Mouse (Mus musculus) thymus, adult 2 months (tissue): ENCODE measurements around the gene Larp4. TPM values are rescaled to one million over a fixed set of nuclear protein-coding genes. Genes with fewer than 3 reads are reported as not detected.
"Not testable (repeated sequence)": the region's sequence is repeated elsewhere in the genome, so short reads cannot be mapped to it uniquely, and the experiment has no call there.

Experiments
- DNase-seq: peaks from one replicate; pipeline ENCODE4 v3.0.0; 2021
- H3K27ac ChIP-seq: fragments of 200-500 bp; 2 replicates; pipeline ENCODE4 v1.5.1; 2012; ENCODE audit warnings: low read length, control low read depth; ENCODE audit not compliant: control insufficient read depth, insufficient read depth
- H3K27me3 ChIP-seq: fragments of 200-500 bp; 2 replicates; pipeline ENCODE4 v1.6.1; 2012; ENCODE audit warnings: mild to moderate bottlenecking, low read length, moderate library complexity, mixed read lengths; ENCODE audit not compliant: control insufficient read depth, insufficient read depth
- H3K36me3 ChIP-seq: fragments of 200-500 bp; 2 replicates; pipeline ENCODE4 v1.6.1; 2012; ENCODE audit warnings: mild to moderate bottlenecking, low read length, moderate library complexity; ENCODE audit not compliant: control insufficient read depth, insufficient read depth
- H3K4me1 ChIP-seq: fragments of 200-500 bp; replicated peaks from 2 replicates; pipeline ENCODE4 v1.6.1; 2012; ENCODE audit warnings: low read length; ENCODE audit not compliant: control insufficient read depth, insufficient read depth
- H3K4me3 ChIP-seq: fragments of 200-500 bp; 2 replicates; pipeline ENCODE4 v1.5.1; 2012; ENCODE audit warnings: mild to moderate bottlenecking, low read length, control low read depth, moderate library complexity; ENCODE audit not compliant: control insufficient read depth, insufficient read depth
- CTCF ChIP-seq: fragments of 200-500 bp; IDR thresholded peaks from 2 replicates; pipeline ENCODE4 v1.5.1; 2012; ENCODE audit warnings: mild to moderate bottlenecking, control low read depth, low read length, moderate library complexity, borderline replicate concordance; ENCODE audit not compliant: control insufficient read depth, poor library complexity, insufficient read depth; ENCODE audit errors: extremely low read depth
- POLR2A ChIP-seq: fragments of 200-500 bp; IDR thresholded peaks from 2 replicates; pipeline ENCODE4 v1.6.1; 2012; ENCODE audit warnings: mild to moderate bottlenecking, low read length, control low read depth, moderate library complexity; ENCODE audit not compliant: control insufficient read depth, poor library complexity, insufficient read depth; ENCODE audit errors: extremely low read depth
- WGBS: fragments of 180-500 bp; shearing (Covaris S2); methylation state at CpG from one replicate; pipeline ENCODE4 v1.1.7; 2018; 5-methylcytosine and 5-hydroxymethylcytosine counted together
- polyA plus RNA-seq: library from polyadenylated mRNA; depleted of rRNA; stranded (reverse); fragments of >200 nt; gene quantifications from 2 replicates; pipeline ENCODE4 v1.2.3, GENCODE M21; 2012

Gene Larp4
- polyA plus RNA-seq, 1 experiment: 76.1 TPM

- no peaks in the 10 kb centered on the region for H3K36me3 ChIP-seq
- TF ChIP-seq POLR2A: no peak
- no peak for TF ChIP-seq CTCF
- no peaks in the 10 kb centered on the region for H3K27me3 ChIP-seq
- WGBS: 26% methylated on average over 2 of the region's 2 CpGs
- DNase-seq: no peak
- 0 out of 2 replicates have a peak, but pooled peaks cover 2% of the 10 kb centered on the region for H3K4me1 ChIP-seq
- H3K27ac ChIP-seq: no peak overlapping the region
- H3K4me3 ChIP-seq: no peak overlapping the region
These were observed 4.8 kb downstream of the Larp4 start for GRCm38 (mm10) chr15:99974476-99975220.

- WGBS: 98% methylated on average over 2 of the region's 2 CpGs
- not testable (repeated sequence) for H3K4me3 ChIP-seq, DNase-seq, H3K27me3 ChIP-seq, H3K27ac ChIP-seq, H3K36me3 ChIP-seq, H3K4me1 ChIP-seq
These were observed 6.3 kb downstream of the Larp4 start for GRCm38 (mm10) chr15:99976121-99976520.

GRCm38 (mm10) chr15:99979266-99979665 is 9.4 kb downstream of the Larp4 start:
- Histone ChIP-seq H3K4me1 (0 out of 2 replicates have a peak, but pooled peaks cover 2% of the 10 kb centered on the region), H3K36me3 (no peaks in the 10 kb centered on the region), H3K4me3 (no peak overlapping the region), H3K27ac (no peak overlapping the region), H3K27me3 (no peaks in the 10 kb centered on the region)
- TF ChIP-seq POLR2A: no peak
- no peak for TF ChIP-seq CTCF
- no peak for DNase-seq
- 87% methylated on average over 1 of the region's 1 CpGs for WGBS

GRCm38 (mm10) chr15:99979715-99980114 is 9.8 kb downstream of the Larp4 start:
- Histone ChIP-seq H3K27ac (no peak overlapping the region), H3K4me1 (no peaks in the 10 kb centered on the region), H3K27me3 (no peaks in the 10 kb centered on the region), H3K4me3 (no peak overlapping the region), H3K36me3 (no peaks in the 10 kb centered on the region)
- DNase-seq: no peak
- WGBS: 97% methylated on average over 2 of the region's 2 CpGs
- no peak for TF ChIP-seq POLR2A
- TF ChIP-seq CTCF: no peak

- Histone ChIP-seq H3K27me3 (no peaks in the 10 kb centered on the region), H3K4me3 (no peak overlapping the region), H3K27ac (no peak overlapping the region), H3K36me3 (peaks cover 35% of the 10 kb centered on the region), H3K4me1 (no peaks in the 10 kb centered on the region)
- no peak for DNase-seq
- TF ChIP-seq CTCF (no peak), POLR2A (no peak)
- 98% methylated on average over 1 of the region's 1 CpGs for WGBS
These were observed 23.2 kb downstream of the Larp4 start for GRCm38 (mm10) chr15:99993100-99993499.

GRCm38 (mm10) chr15:99997114-99997804 is 27.4 kb downstream of the Larp4 start:
- no peak for DNase-seq
- H3K36me3 ChIP-seq: peaks cover 33% of the 10 kb centered on the region
- TF ChIP-seq POLR2A (no peak), CTCF (no peak)
- 95% methylated on average over 6 of the region's 6 CpGs for whole genome bisulfite sequencing
- no peaks in the 10 kb centered on the region for H3K27me3 ChIP-seq
- H3K4me3 ChIP-seq: no peak overlapping the region
- no peaks in the 10 kb centered on the region for H3K4me1 ChIP-seq
- H3K27ac ChIP-seq: no peak overlapping the region
